ENCODE assay signal across 8 mouse cellular contexts in genomic region chr11:93967381-93967780, GRCm38 (mm10). TPM values are rescaled to one million over a fixed set of nuclear protein-coding genes. Genes with fewer than 3 reads are reported as not detected.
A peak's percentile ranks its signal among the peaks of the same experiment; 100 is the strongest.
DNase-seq lines count a peak whose midpoint lies in the region; ATAC-seq and TF ChIP-seq lines count a peak whose summit lies in the region.

No protein-coding gene starts in this region.

- peak; percentile 19; the same call in 1 of the 2 replicates for ATAC-seq in neural tube, embryonic 15.5 days (ENCODE audit: low FRiP score)

- H3K4me3 ChIP-seq in thymus, adult 2 months (ENCODE audit: control insufficient read depth, insufficient read depth, low read length), result peak overlapping the region; percentile 77
- peak overlapping the region; percentile 70 for H3K4me3 ChIP-seq in limb, embryonic 10.5 days
- peak overlapping the region; percentile 75 for H3K4me3 ChIP-seq in neural tube, embryonic 15.5 days (replicated peaks)

- H3K9ac ChIP-seq in neural tube, embryonic 15.5 days (replicated peaks), result peak overlapping the region; percentile 64

- peaks cover 5% of the 10 kb centered on the region for H3K4me1 ChIP-seq in thymus, adult 2 months (replicated peaks; ENCODE audit: control insufficient read depth, insufficient read depth, low read length)
- peaks cover 10% of the 10 kb centered on the region for H3K4me1 ChIP-seq in limb, embryonic 10.5 days
- H3K4me1 ChIP-seq in neural tube, embryonic 15.5 days, result peaks cover 22% of the 10 kb centered on the region

- H3K9me3 ChIP-seq in limb, embryonic 10.5 days (replicated peaks), result no peaks in the 10 kb centered on the region
- no peaks in the 10 kb centered on the region for H3K9me3 ChIP-seq in neural tube, embryonic 15.5 days (replicated peaks)

- no peak for TF ChIP-seq POLR2A in thymus, adult 2 months (IDR thresholded peaks at IDR 0.05; ENCODE audit: control insufficient read depth, extremely low read depth, insufficient read depth, low read length, poor library complexity)

- peaks cover 27% of the 10 kb centered on the region for H3K36me3 ChIP-seq in thymus, adult 2 months (ENCODE audit: control insufficient read depth, insufficient read depth, low read length)
- H3K36me3 ChIP-seq in limb, embryonic 10.5 days, result peaks cover 38% of the 10 kb centered on the region
- peaks cover 33% of the 10 kb centered on the region for H3K36me3 ChIP-seq in neural tube, embryonic 15.5 days

- no peak for TF ChIP-seq CTCF in thymus, adult 2 months (IDR thresholded peaks at IDR 0.05; ENCODE audit: borderline replicate concordance, control insufficient read depth, extremely low read depth, insufficient read depth, low read length, poor library complexity)

- no peaks in the 10 kb centered on the region for H3K27me3 ChIP-seq in thymus, adult 2 months (ENCODE audit: control insufficient read depth, insufficient read depth, low read length)
- H3K27me3 ChIP-seq in limb, embryonic 10.5 days (ENCODE audit: low read depth, poor library complexity, severe bottlenecking), result no peaks in the 10 kb centered on the region
- no peaks in the 10 kb centered on the region for H3K27me3 ChIP-seq in neural tube, embryonic 15.5 days (replicated peaks)

- WGBS in thymus, adult 2 months, result 3% methylated on average over 11 of the region's 11 CpGs
- WGBS in limb, embryonic 10.5 days, result 7% methylated on average over 11 of the region's 11 CpGs
- 5% methylated on average over 11 of the region's 11 CpGs for WGBS in neural tube, embryonic 15.5 days

- DNase-seq in cerebellum, postnatal 10 days, result peak; percentile 12 to 20
- DNase-seq in cerebellum, adult 11 months, result no peak
- no peak for DNase-seq in thymus, adult 2 months
- no peak for DNase-seq in thymus, adult 18-20 months
- DNase-seq in limb, embryonic 10.5 days (ENCODE audit: low spot score), result peak; percentile 59
- no peak for DNase-seq in adrenal gland, adult 2 months
- no peak for DNase-seq in kidney, adult 11 months

- H3K4me2 ChIP-seq in neural tube, embryonic 15.5 days, result peak overlapping the region; percentile 83

- peak overlapping the region; percentile 42 for H3K27ac ChIP-seq in thymus, adult 2 months (ENCODE audit: control insufficient read depth, insufficient read depth, low read length)
- peak overlapping the region; percentile 90 for H3K27ac ChIP-seq in limb, embryonic 10.5 days
- peak overlapping the region; percentile 87 for H3K27ac ChIP-seq in neural tube, embryonic 15.5 days (replicated peaks)

RNA-seq across cellular contexts. Expression of gene Gm20390, which starts 0.7 kb away (rescaled TPM):
- 8.1 and 16.1 TPM in 2 replicates for polyA plus RNA-seq in thymus, adult 2 months (2012; rRNA removed)
- 578 and 666 TPM in 2 replicates for polyA plus RNA-seq in limb, embryonic 10.5 days (2016; fragmentation: Nextera tagmentation; extraction: Ambion mirVana)
- polyA plus RNA-seq in neural tube, embryonic 15.5 days (2015; fragmentation: Nextera tagmentation; extraction: Ambion mirVana), result 377 and 385 TPM in 2 replicates
- total RNA-seq in adrenal gland, adult 2 months (2021), result 100 to 1,000 TPM in 1 of 2 experiments, 10 to 100 TPM in 1; 66.2 to 106 TPM
- polyA plus RNA-seq in adrenal gland, adult 2 months (2012; rRNA removed), result 11.1 and 11.7 TPM in 2 replicates

RNA-seq across cellular contexts. Expression of gene Nme1, which starts 0.9 kb away (rescaled TPM):
- 188 and 217 TPM in 2 replicates for polyA plus RNA-seq in thymus, adult 2 months (2012; rRNA removed)
- 386 and 480 TPM in 2 replicates for polyA plus RNA-seq in limb, embryonic 10.5 days (2016; fragmentation: Nextera tagmentation; extraction: Ambion mirVana)
- polyA plus RNA-seq in neural tube, embryonic 15.5 days (2015; fragmentation: Nextera tagmentation; extraction: Ambion mirVana), result 321 and 363 TPM in 2 replicates
- total RNA-seq in adrenal gland, adult 2 months (2021), result 10 to 100 TPM; 25.2 to 40.0 TPM
- 45.5 and 58.5 TPM in 2 replicates for polyA plus RNA-seq in adrenal gland, adult 2 months (2012; rRNA removed)

RNA-seq across cellular contexts. Expression of gene Nme2, which starts 11.3 kb away (rescaled TPM):
- polyA plus RNA-seq in thymus, adult 2 months (2012; rRNA removed), result 151 and 178 TPM in 2 replicates
- 151 and 152 TPM in 2 replicates for polyA plus RNA-seq in limb, embryonic 10.5 days (2016; fragmentation: Nextera tagmentation; extraction: Ambion mirVana)
- polyA plus RNA-seq in neural tube, embryonic 15.5 days (2015; fragmentation: Nextera tagmentation; extraction: Ambion mirVana), result 101 and 107 TPM in 2 replicates
- total RNA-seq in adrenal gland, adult 2 months (2021), result 100 to 1,000 TPM; 351 to 505 TPM
- 193 and 211 TPM in 2 replicates for polyA plus RNA-seq in adrenal gland, adult 2 months (2012; rRNA removed)

RNA-seq across cellular contexts. Expression of gene Spag9, which starts 28.5 kb away (rescaled TPM):
- 22.0 and 32.6 TPM in 2 replicates for polyA plus RNA-seq in thymus, adult 2 months (2012; rRNA removed)
- 28.0 and 30.4 TPM in 2 replicates for polyA plus RNA-seq in limb, embryonic 10.5 days (2016; fragmentation: Nextera tagmentation; extraction: Ambion mirVana)
- polyA plus RNA-seq in neural tube, embryonic 15.5 days (2015; fragmentation: Nextera tagmentation; extraction: Ambion mirVana), result 64.9 and 71.1 TPM in 2 replicates
- total RNA-seq in adrenal gland, adult 2 months (2021), result 100 to 1,000 TPM in 1 of 2 experiments, 10 to 100 TPM in 1; 88.5 to 100 TPM
- 24.5 and 39.7 TPM in 2 replicates for polyA plus RNA-seq in adrenal gland, adult 2 months (2012; rRNA removed)

Comparison
In these comparisons a context has a peak if more than half of its experiments do, and no peak if none do; other contexts are left out.
1. DNase-seq: peak in cerebellum, postnatal 10 days (2 of 2) and limb, embryonic 10.5 days (single experiment); none in cerebellum, adult 11 months (single experiment), thymus, adult 2 months (single experiment), thymus, adult 18-20 months (0 of 2), adrenal gland, adult 2 months (single experiment) and kidney, adult 11 months (single experiment).
2. RNA of gene Gm20390, which starts 0.7 kb away (polyA plus RNA-seq): 578 to 666 TPM in limb, embryonic 10.5 days and 377 to 385 TPM in neural tube, embryonic 15.5 days; 11.1 to 11.7 TPM in adrenal gland, adult 2 months and 8.1 to 16.1 TPM in thymus, adult 2 months; every median in the first group is over 10 times any median in the second.
3. Peak in every context shown above with its lines, with median percentiles within 50 percentile points of each other: H3K27ac ChIP-seq and H3K4me3 ChIP-seq.